Mouse (Mus musculus) megakaryocyte-erythroid progenitor cell, adult 5 weeks (primary cell): Measurements from ENCODE around the gene Ube2o. TPM values are rescaled to one million over a fixed set of nuclear protein-coding genes. Genes with fewer than 3 reads are reported as not detected.

Experiments
- polyA plus RNA-seq: library from polyadenylated mRNA; stranded (reverse); fragments of >175 nt; gene quantifications from 2 replicates; pipeline ENCODE4 v1.2.3, GENCODE M21; 2012

The Ube2o gene
- 27.4 and 35.3 TPM in 2 replicates for polyA plus RNA-seq

GRCm38 (mm10) chr11:116581376-116581814 is at the start of gene Ube2o:
TSS of gene Ube2o (minus strand) at chr11:116581447.

GRCm38 (mm10) chr11:116626299-116627071 is 45.2 kb upstream of the Ube2o start, which contains the start of gene Rhbdf2:
TSS of gene Rhbdf2 (minus strand) at chr11:116627019.

GRCm38 (mm10) chr11:116586310-116586709 is 5.1 kb upstream of the Ube2o start, which contains the start of gene Aanat:
TSS of gene Aanat (plus strand) at chr11:116586432.

GRCm38 (mm10) chr11:116530187-116531147 is 50.8 kb downstream of the Ube2o start, which contains the start of gene Sphk1:
TSS of gene Sphk1 (plus strand) at chr11:116530925.

GRCm38 (mm10) chr11:116493795-116494252 is 87.4 kb downstream of the Ube2o start, which contains the start of gene Prpsap1:
TSS of gene Prpsap1 (minus strand) at chr11:116494202.

Other genes starting within 250 kb of the Ube2o start
- 0.35 and 1.3 TPM in 2 replicates for gene Foxj1, start 246.0 kb downstream of the Ube2o start, polyA plus RNA-seq
- gene Rnf157, start 168.4 kb downstream of the Ube2o start, polyA plus RNA-seq = 9.0 and 10.1 TPM in 2 replicates
- 706 and 748 TPM in 2 replicates for gene Ubald2, start 147.4 kb downstream of the Ube2o start, polyA plus RNA-seq
- gene Qrich2, start 115.2 kb downstream of the Ube2o start, polyA plus RNA-seq = not detected in 2 replicates
- 73.0 and 78.3 TPM in 2 replicates for gene Prpsap1, start 87.2 kb downstream of the Ube2o start, polyA plus RNA-seq
- gene Sphk1, start 50.5 kb downstream of the Ube2o start, polyA plus RNA-seq = 69.4 and 73.3 TPM in 2 replicates
- gene Aanat, start 5.0 kb upstream of the Ube2o start, polyA plus RNA-seq = not detected in 2 replicates
- 25.8 and 32.5 TPM in 2 replicates for gene Rhbdf2, start 45.6 kb upstream of the Ube2o start, polyA plus RNA-seq
- not detected in 2 replicates for gene Prcd, start 72.1 kb upstream of the Ube2o start, polyA plus RNA-seq
- gene Cygb, start 72.9 kb upstream of the Ube2o start, polyA plus RNA-seq = 0.11 and 0.12 TPM in 2 replicates
- not detected in 2 replicates for gene St6galnac1, start 194.1 kb upstream of the Ube2o start, polyA plus RNA-seq
- gene Mxra7, start 246.6 kb upstream of the Ube2o start, polyA plus RNA-seq = 1.9 and 3.2 TPM in 2 replicates